22 mouse cellular contexts compared by ENCODE assay signal in the genomic region with DNA sequence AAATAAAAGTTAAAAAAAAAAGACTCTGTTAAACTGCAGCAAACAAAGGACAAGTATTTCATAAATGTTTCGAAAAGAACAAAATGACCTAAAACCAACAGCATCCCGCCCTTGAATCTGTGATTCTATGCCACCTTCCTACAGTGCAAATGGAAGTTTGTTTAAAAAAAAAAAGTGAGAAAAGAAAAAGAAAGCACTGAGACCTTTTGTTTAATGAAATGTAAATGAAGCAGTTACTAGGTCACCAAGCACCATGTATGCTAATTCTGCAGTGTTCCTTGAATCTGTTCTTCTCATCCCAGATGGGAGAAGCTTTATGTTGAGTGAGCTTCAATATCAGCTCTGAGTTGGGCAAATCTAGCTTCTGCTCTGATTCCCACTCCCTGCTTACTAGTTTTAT.
A peak's percentile ranks its signal among the peaks of the same experiment; 100 is the strongest.
DNase-seq lines count a peak whose midpoint lies in the region; ATAC-seq and TF ChIP-seq lines count a peak whose summit lies in the region.
"Had no signal": no experiment of that assay in that cellular context is flagged by ENCODE, and none has a peak within 500 bp of the region (broad histone marks: within the 10 kb centered on the region; RNA-seq: fewer than 3 reads in every experiment).

No protein-coding gene starts in this region.

- no peak for ATAC-seq in forebrain, embryonic 12.5 days (ENCODE audit: low FRiP score)
- no peak for ATAC-seq in liver, embryonic 11.5 days (replicated peaks; ENCODE audit: low FRiP score)
- ATAC-seq: forebrain, embryonic 13.5 days; forebrain, embryonic 15.5 days; forebrain, postnatal 0 days had no signal

- H3K9me3 ChIP-seq in forebrain, embryonic 12.5 days: 0 out of 2 replicates have a peak, but pooled peaks cover 4% of the 10 kb centered on the region
- no peaks in the 10 kb centered on the region for H3K9me3 ChIP-seq in liver, embryonic 11.5 days (ENCODE audit: control insufficient read depth, low read length)
- H3K9me3 ChIP-seq: embryonic facial prominence, embryonic 13.5 days; embryonic facial prominence, embryonic 15.5 days; forebrain, embryonic 13.5 days; forebrain, embryonic 15.5 days had no signal

- no peaks in the 10 kb centered on the region for H3K27me3 ChIP-seq in forebrain, embryonic 12.5 days
- H3K27me3 ChIP-seq in liver, embryonic 11.5 days (replicated peaks; ENCODE audit: control insufficient read depth, insufficient read depth, low read length): no peaks in the 10 kb centered on the region
- H3K27me3 ChIP-seq: embryonic facial prominence, embryonic 13.5 days; embryonic facial prominence, embryonic 15.5 days; forebrain, embryonic 13.5 days; forebrain, embryonic 15.5 days had no signal

- peak overlapping the region; percentile 17; the same call in 1 of the 2 replicates for H3K27ac ChIP-seq in cortical plate, adult 2 months (ENCODE audit: insufficient read depth, low read length)
- H3K27ac ChIP-seq in forebrain, embryonic 12.5 days: no peak overlapping the region
- no peak overlapping the region for H3K27ac ChIP-seq in liver, embryonic 11.5 days (ENCODE audit: low read depth, low read length)
- H3K27ac ChIP-seq: embryonic facial prominence, embryonic 13.5 days; embryonic facial prominence, embryonic 15.5 days; forebrain, embryonic 10.5 days; forebrain, embryonic 13.5 days; forebrain, embryonic 15.5 days had no signal

- H3K4me1 ChIP-seq in cortical plate, adult 2 months (ENCODE audit: control insufficient read depth, insufficient read depth, low read length): no peaks in the 10 kb centered on the region; the same call in 1 of the 2 replicates
- H3K4me1 ChIP-seq in forebrain, embryonic 12.5 days: no peaks in the 10 kb centered on the region
- H3K4me1 ChIP-seq in liver, embryonic 11.5 days (replicated peaks; ENCODE audit: control insufficient read depth, insufficient read depth, low read length): no peaks in the 10 kb centered on the region
- H3K4me1 ChIP-seq: embryonic facial prominence, embryonic 13.5 days; embryonic facial prominence, embryonic 15.5 days; forebrain, embryonic 10.5 days; forebrain, embryonic 13.5 days; forebrain, embryonic 15.5 days had no signal

- TF ChIP-seq POLR2A in cortical plate, adult 2 months (IDR thresholded peaks at IDR 0.05; ENCODE audit: extremely low read depth, insufficient read depth, low read length): no peak

- H3K4me2 ChIP-seq in forebrain, embryonic 12.5 days: no peak overlapping the region
- no peak overlapping the region for H3K4me2 ChIP-seq in liver, embryonic 11.5 days
- H3K4me2 ChIP-seq: embryonic facial prominence, embryonic 13.5 days; embryonic facial prominence, embryonic 15.5 days; forebrain, embryonic 13.5 days; forebrain, embryonic 15.5 days had no signal

- WGBS in forebrain, embryonic 12.5 days: 87% methylated on average over 2 of the region's 2 CpGs
- WGBS in liver, embryonic 11.5 days: 86% methylated on average over 2 of the region's 2 CpGs

- H3K9ac ChIP-seq in forebrain, embryonic 12.5 days: no peak overlapping the region
- no peak overlapping the region for H3K9ac ChIP-seq in liver, embryonic 11.5 days (ENCODE audit: low read depth, low read length)
- H3K9ac ChIP-seq: embryonic facial prominence, embryonic 13.5 days; embryonic facial prominence, embryonic 15.5 days; forebrain, embryonic 13.5 days; forebrain, embryonic 15.5 days; forebrain, postnatal 0 days had no signal

- H3K36me3 ChIP-seq in forebrain, embryonic 12.5 days (replicated peaks): no peaks in the 10 kb centered on the region
- no peaks in the 10 kb centered on the region for H3K36me3 ChIP-seq in liver, embryonic 11.5 days (ENCODE audit: control insufficient read depth, insufficient read depth, low read length)
- H3K36me3 ChIP-seq: embryonic facial prominence, embryonic 13.5 days; embryonic facial prominence, embryonic 15.5 days; forebrain, embryonic 10.5 days; forebrain, embryonic 15.5 days had no signal

- no peak for TF ChIP-seq CTCF in cortical plate, adult 2 months (IDR thresholded peaks at IDR 0.05; ENCODE audit: extremely low read depth, insufficient read depth, low read length)

- H3K4me3 ChIP-seq in cortical plate, adult 2 months (ENCODE audit: insufficient read depth, low read length): no peak overlapping the region
- H3K4me3 ChIP-seq in forebrain, embryonic 12.5 days (replicated peaks): no peak overlapping the region
- H3K4me3 ChIP-seq in liver, embryonic 11.5 days (ENCODE audit: low read depth, low read length): no peak overlapping the region
- H3K4me3 ChIP-seq: embryonic facial prominence, embryonic 13.5 days; embryonic facial prominence, embryonic 15.5 days; erythroblast, embryonic 14.5 days; forebrain, embryonic 10.5 days; forebrain, embryonic 13.5 days; forebrain, embryonic 15.5 days had no signal

- DNase-seq in frontal cortex, adult 2 months (ENCODE audit: extremely low spot score in 1 of 2, low spot score in 1 of 2): peak; percentile 16 to 27
- DNase-seq in frontal cortex, postnatal 25 days (ENCODE audit: low spot score in 2 of 2): no peak
- DNase-seq in brain, adult 2 months (ENCODE audit: low read depth, low spot score): peak; percentile 58
- DNase-seq in liver, embryonic 11.5 days (ENCODE audit: low spot score): no peak
- DNase-seq: adrenal gland, adult 2 months; adrenal gland, postnatal 10 days; adrenal gland, postnatal 25 days; cerebellum, adult 11-12 months; cerebellum, adult 2 months; cerebellum, adult 9-10 months; cerebellum, postnatal 10 days; cerebellum, postnatal 25 days; embryo, embryonic 11 days; forebrain, postnatal 0 days had no signal

Comparison
In these comparisons a context has a peak if more than half of its experiments do, and no peak if none do; other contexts are left out.
1. DNase-seq: peak in frontal cortex, adult 2 months (2 of 2) and brain, adult 2 months (single experiment); none in frontal cortex, postnatal 25 days (0 of 2) and liver, embryonic 11.5 days (single experiment).